Mouse (Mus musculus) induced T-regulatory cell, adult 2 months (primary cell): ENCODE data around the gene Tcf20.
"Not testable (repeated sequence)": the region's sequence is repeated elsewhere in the genome, so short reads cannot be mapped to it uniquely, and the experiment has no call there.

Experiments
- DNase-seq: peaks from one replicate; pipeline ENCODE4 v3.0.0-alpha.2; 2012; ENCODE audit warnings: low read depth

Tcf20 gene

GRCm38 (mm10) chr15:82806969-82807763 is 180.5 kb downstream of the Tcf20 start:
- DNase-seq: no peak

GRCm38 (mm10) chr15:82804708-82805639 is 182.7 kb downstream of the Tcf20 start:
- peak; percentile 82 for DNase-seq

- DNase-seq: no peak
Observed at GRCm38 (mm10) chr15:82795936-82796440, 191.7 kb downstream of the Tcf20 start.

- no peak for DNase-seq
Observed at GRCm38 (mm10) chr15:82794277-82794676, 193.4 kb downstream of the Tcf20 start, which contains the start of gene Cyp2d26. Cyp2d26 (minus strand) TSS chr15:82794294.

- no peak for DNase-seq
Observed at GRCm38 (mm10) chr15:82793868-82794267, 193.8 kb downstream of the Tcf20 start.

GRCm38 (mm10) chr15:82793454-82793853 is 194.2 kb downstream of the Tcf20 start:
- DNase-seq: no peak

- DNase-seq: no peak
Observed at GRCm38 (mm10) chr15:82792566-82792965, 195.1 kb downstream of the Tcf20 start.

- no peak for DNase-seq
Observed at GRCm38 (mm10) chr15:82784581-82784980, 203.1 kb downstream of the Tcf20 start.

- DNase-seq: no peak
Observed at GRCm38 (mm10) chr15:82783800-82784199, 203.9 kb downstream of the Tcf20 start.

- not testable (repeated sequence) for DNase-seq
Observed at GRCm38 (mm10) chr15:82777856-82778255, 209.8 kb downstream of the Tcf20 start.

- no peak for DNase-seq
Observed at GRCm38 (mm10) chr15:82765943-82766342, 221.7 kb downstream of the Tcf20 start.

GRCm38 (mm10) chr15:82764881-82765280 is 222.8 kb downstream of the Tcf20 start:
- DNase-seq: no peak

- DNase-seq: no peak
Observed at GRCm38 (mm10) chr15:82763631-82764420, 223.8 kb downstream of the Tcf20 start, which contains the start of gene Cyp2d40. Cyp2d40 (minus strand) TSS chr15:82764183.
